ENCODE assay signal across 20 mouse cellular contexts in genomic region chr1:184344829-184345228, GRCm38 (mm10).
DNase-seq lines count a peak whose midpoint lies in the region; ATAC-seq and TF ChIP-seq lines count a peak whose summit lies in the region.
"Had no signal": no experiment of that assay in that cellular context is flagged by ENCODE, and none has a peak within 500 bp of the region (broad histone marks: within the 10 kb centered on the region; RNA-seq: fewer than 3 reads in every experiment).

No protein-coding gene starts in this region.

- H3K9me3 ChIP-seq in neural tube, embryonic 15.5 days (replicated peaks) = no peaks in the 10 kb centered on the region
- H3K9me3 ChIP-seq: embryonic facial prominence, embryonic 10.5 days; forebrain, embryonic 15.5 days; heart, embryonic 13.5 days; hindbrain, embryonic 13.5 days had no signal

- DNase-seq in heart, postnatal 4 days = peak; percentile 12
- DNase-seq in heart, adult 2 months = no peak
- DNase-seq in urinary bladder, postnatal 14 days (ENCODE audit: low spot score) = peak; percentile 29
- DNase-seq in urinary bladder, postnatal 4 days (ENCODE audit: low spot score in 2 of 2) = no peak
- DNase-seq in fibroblast of lung, adult 2 months (ENCODE audit: low read depth) = peak; percentile 20
- no peak for DNase-seq in testis, postnatal 14 days (ENCODE audit: low spot score)
- DNase-seq: adrenal gland, adult 2 months; adrenal gland, postnatal 25 days; cerebellum, adult 2 months; cerebellum, postnatal 10 days; gastrocnemius, postnatal 14 days; heart, postnatal 10 days had no signal

- WGBS in heart, adult 2 months = 42% methylated on average over 2 of the region's 2 CpGs
- WGBS in neural tube, embryonic 15.5 days = 71% methylated on average over 2 of the region's 2 CpGs

- H3K36me3 ChIP-seq in heart, adult 2 months (ENCODE audit: control insufficient read depth, insufficient read depth, low read length) = no peaks in the 10 kb centered on the region
- no peaks in the 10 kb centered on the region for H3K36me3 ChIP-seq in neural tube, embryonic 15.5 days
- H3K36me3 ChIP-seq: embryonic facial prominence, embryonic 10.5 days; forebrain, embryonic 15.5 days; heart, embryonic 13.5 days; hindbrain, embryonic 13.5 days had no signal

- H3K9ac ChIP-seq in heart, adult 2 months (ENCODE audit: low read depth, low read length) = no peak overlapping the region
- no peak overlapping the region for H3K9ac ChIP-seq in neural tube, embryonic 15.5 days (replicated peaks)
- H3K9ac ChIP-seq: forebrain, embryonic 15.5 days; heart, embryonic 13.5 days; hindbrain, embryonic 13.5 days had no signal

- TF ChIP-seq POLR2A in heart, adult 2 months (IDR thresholded peaks at IDR 0.05; ENCODE audit: insufficient read depth, low read depth, low read length) = no peak

- ATAC-seq in neural tube, embryonic 15.5 days (ENCODE audit: low FRiP score) = no peak
- ATAC-seq: forebrain, embryonic 15.5 days; hindbrain, postnatal 0 days had no signal

- no peaks in the 10 kb centered on the region for H3K27me3 ChIP-seq in heart, adult 2 months (ENCODE audit: control insufficient read depth, insufficient read depth, low read length)
- no peaks in the 10 kb centered on the region for H3K27me3 ChIP-seq in neural tube, embryonic 15.5 days (replicated peaks)
- H3K27me3 ChIP-seq: CH12.LX; forebrain, embryonic 15.5 days; heart, embryonic 13.5 days; hindbrain, embryonic 13.5 days had no signal

- TF ChIP-seq EP300 in heart, adult 2 months (IDR thresholded peaks at IDR 0.05; ENCODE audit: insufficient read depth, low read depth, low read length) = no peak

- H3K4me2 ChIP-seq in neural tube, embryonic 15.5 days = no peak overlapping the region
- H3K4me2 ChIP-seq: forebrain, embryonic 15.5 days; heart, embryonic 13.5 days; hindbrain, embryonic 13.5 days had no signal

- H3K4me1 ChIP-seq in heart, adult 2 months (ENCODE audit: control insufficient read depth, insufficient read depth, low read length) = no peaks in the 10 kb centered on the region
- no peaks in the 10 kb centered on the region for H3K4me1 ChIP-seq in neural tube, embryonic 15.5 days
- H3K4me1 ChIP-seq: embryonic facial prominence, embryonic 10.5 days; forebrain, embryonic 15.5 days; hindbrain, embryonic 13.5 days had no signal

- H3K79me2 ChIP-seq in heart, adult 2 months (replicated peaks; ENCODE audit: control insufficient read depth, insufficient read depth, low read length) = no peaks in the 10 kb centered on the region

- TF ChIP-seq CTCF in heart, adult 2 months (IDR thresholded peaks at IDR 0.05) = no peak

- no peak overlapping the region for H3K27ac ChIP-seq in heart, adult 2 months
- no peak overlapping the region for H3K27ac ChIP-seq in neural tube, embryonic 15.5 days (replicated peaks)
- H3K27ac ChIP-seq: embryonic facial prominence, embryonic 10.5 days; forebrain, embryonic 15.5 days; heart, embryonic 13.5 days; hindbrain, embryonic 13.5 days; hindbrain, postnatal 0 days had no signal

- H3K4me3 ChIP-seq in heart, adult 2 months = no peak overlapping the region
- no peak overlapping the region for H3K4me3 ChIP-seq in neural tube, embryonic 15.5 days (replicated peaks)
- H3K4me3 ChIP-seq: embryonic facial prominence, embryonic 10.5 days; erythroblast, embryonic 14.5 days; forebrain, embryonic 15.5 days; heart, embryonic 13.5 days; hindbrain, embryonic 13.5 days had no signal

- intact Hi-C loops in heart, adult 2 months (cut with DNase I) = no loop called here

Comparison
In these comparisons a context has a peak if more than half of its experiments do, and no peak if none do; other contexts are left out.
1. DNase-seq: peak in heart, postnatal 4 days (single experiment), urinary bladder, postnatal 14 days (single experiment) and fibroblast of lung, adult 2 months (single experiment); none in heart, adult 2 months (0 of 2), urinary bladder, postnatal 4 days (0 of 2) and testis, postnatal 14 days (single experiment).